Mouse (Mus musculus): ENCODE results near the gene Pdzd2.

The Pdzd2 gene

GRCm38 (mm10) chr15:12545671-12546070 lies 194.1 kb downstream of the Pdzd2 start:
- no peak for DNase-seq (ENCODE audit: extremely low read depth, insufficient read length, low spot score)

GRCm38 (mm10) chr15:12545220-12545619 lies 194.5 kb downstream of the Pdzd2 start:
- no peak for DNase-seq (ENCODE audit: extremely low read depth, insufficient read length, low spot score)

DNA sequence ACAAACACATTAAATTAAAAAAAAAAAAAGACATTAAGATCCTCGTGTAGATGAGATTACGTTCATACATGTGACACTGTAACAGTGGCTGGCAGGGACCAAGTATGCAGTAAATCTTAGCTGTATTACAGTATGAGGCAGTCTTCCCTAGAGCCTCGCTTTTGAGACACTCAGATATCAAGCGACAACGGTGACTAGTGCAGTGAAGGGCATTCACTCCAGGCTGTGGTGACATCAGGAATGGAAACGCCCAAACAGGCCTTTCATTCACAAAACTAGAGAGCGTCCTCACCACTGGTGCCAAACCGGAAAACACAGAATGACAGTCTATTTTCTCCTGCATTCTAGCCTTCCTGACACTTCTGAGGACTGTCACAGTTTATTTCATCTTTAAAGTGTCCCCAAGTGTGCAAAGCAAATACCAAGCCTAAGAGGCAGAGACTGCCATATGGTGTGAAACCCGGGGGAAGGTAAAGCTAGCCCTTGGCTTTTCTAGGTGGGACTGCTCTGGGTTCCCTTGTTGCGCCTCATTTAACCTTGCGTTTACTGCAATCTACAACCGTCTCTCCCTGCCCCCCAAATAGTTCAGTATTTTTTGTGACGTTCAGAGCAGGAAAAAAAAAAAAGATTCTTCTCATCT lies 195.9 kb downstream of the Pdzd2 start:
- DNase-seq (ENCODE audit: extremely low read depth, insufficient read length, low spot score): no peak

GRCm38 (mm10) chr15:12542316-12542715 lies 197.4 kb downstream of the Pdzd2 start:
- no peak for DNase-seq (ENCODE audit: extremely low read depth, insufficient read length, low spot score)

GRCm38 (mm10) chr15:12539618-12540302 lies 200.0 kb downstream of the Pdzd2 start:
- no peak for DNase-seq (ENCODE audit: extremely low read depth, insufficient read length, low spot score)

GRCm38 (mm10) chr15:12533254-12533653 lies 206.5 kb downstream of the Pdzd2 start:
- no peak for DNase-seq (ENCODE audit: extremely low read depth, insufficient read length, low spot score)

GRCm38 (mm10) chr15:12532568-12532967 lies 207.2 kb downstream of the Pdzd2 start:
- DNase-seq (ENCODE audit: extremely low read depth, insufficient read length, low spot score): no peak

- DNase-seq (ENCODE audit: extremely low read depth, insufficient read length, low spot score): no peak
Observed at GRCm38 (mm10) chr15:12522810-12523209, 216.9 kb downstream of the Pdzd2 start.

DNA sequence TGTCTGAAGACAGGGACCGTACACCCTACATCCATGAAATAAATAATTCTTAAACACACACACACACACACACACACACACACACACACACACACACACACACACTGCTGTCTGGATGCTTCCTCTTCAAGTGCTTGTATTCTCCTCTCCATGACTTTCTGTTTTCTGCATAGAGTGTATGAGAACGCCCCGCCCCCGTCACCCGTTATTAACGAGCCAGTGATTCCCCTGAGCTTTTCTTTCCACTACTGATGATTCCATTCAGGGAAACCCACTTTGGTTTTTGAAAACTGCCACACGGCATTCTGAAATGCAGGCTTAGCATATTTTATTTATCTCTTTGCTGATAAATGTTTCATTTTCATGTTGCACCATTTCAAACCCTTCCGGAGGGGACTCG lies 219.4 kb downstream of the Pdzd2 start:
- DNase-seq (ENCODE audit: extremely low read depth, insufficient read length, low spot score): no peak

DNA sequence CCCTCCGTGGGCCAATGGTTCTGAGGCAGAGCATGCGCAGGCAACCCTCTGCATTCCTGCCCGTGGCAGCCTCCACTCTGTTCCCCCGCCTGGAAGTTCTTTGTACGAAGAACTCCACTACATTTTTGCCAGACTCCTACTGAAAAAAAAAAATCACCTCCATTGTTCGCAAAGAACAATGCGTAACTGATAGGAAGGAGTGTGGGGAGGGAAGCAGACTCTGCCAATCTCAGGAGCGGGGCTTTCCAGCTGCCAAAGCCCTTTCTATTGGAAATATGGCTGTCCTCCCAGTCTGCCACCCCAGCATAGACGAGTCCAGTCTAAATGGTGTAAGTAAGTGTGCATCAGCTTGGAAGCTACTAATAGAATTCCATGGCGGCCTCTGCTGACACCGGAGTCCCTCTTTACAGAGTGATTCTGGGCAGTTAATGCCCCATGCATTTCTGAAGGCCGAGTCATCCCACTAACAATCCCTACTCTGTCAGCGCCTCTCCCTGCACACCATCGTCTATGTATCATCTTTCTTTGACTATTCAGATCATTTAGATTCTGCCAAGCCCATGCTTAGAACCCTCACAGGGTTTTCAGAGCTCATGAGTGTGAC lies 221.3 kb downstream of the Pdzd2 start:
- DNase-seq (ENCODE audit: extremely low read depth, insufficient read length, low spot score): peak; percentile 13

- DNase-seq (ENCODE audit: extremely low read depth, insufficient read length, low spot score): no peak
Observed at GRCm38 (mm10) chr15:12517314-12517813, 222.4 kb downstream of the Pdzd2 start.

GRCm38 (mm10) chr15:12515272-12515844 lies 224.4 kb downstream of the Pdzd2 start:
- DNase-seq (ENCODE audit: extremely low read depth, insufficient read length, low spot score): no peak

- DNase-seq (ENCODE audit: extremely low read depth, insufficient read length, low spot score): no peak
Observed at GRCm38 (mm10) chr15:12513526-12513925, 226.2 kb downstream of the Pdzd2 start.

GRCm38 (mm10) chr15:12508765-12509377 lies 230.9 kb downstream of the Pdzd2 start:
- DNase-seq (ENCODE audit: extremely low read depth, insufficient read length, low spot score): no peak

DNA sequence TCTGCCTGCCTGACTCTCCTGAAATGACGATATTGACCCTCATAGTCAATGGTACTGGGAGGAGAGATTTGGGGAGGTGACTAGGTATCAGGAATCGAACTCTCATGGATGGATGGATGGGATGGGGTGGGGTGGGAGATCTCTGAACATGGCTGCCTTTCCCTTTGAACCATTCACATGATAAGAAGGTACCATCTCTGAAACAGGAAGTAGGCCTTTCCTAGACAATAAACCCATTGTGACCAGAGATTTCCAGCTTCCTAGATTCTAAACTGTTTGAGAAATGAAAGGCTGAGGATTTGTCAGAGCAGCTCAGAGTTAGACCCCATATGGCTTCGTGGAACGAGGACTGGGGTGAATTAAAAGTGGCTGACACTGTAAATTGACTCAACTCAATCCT lies 232.2 kb downstream of the Pdzd2 start:
- DNase-seq (ENCODE audit: extremely low read depth, insufficient read length, low spot score): no peak

DNA sequence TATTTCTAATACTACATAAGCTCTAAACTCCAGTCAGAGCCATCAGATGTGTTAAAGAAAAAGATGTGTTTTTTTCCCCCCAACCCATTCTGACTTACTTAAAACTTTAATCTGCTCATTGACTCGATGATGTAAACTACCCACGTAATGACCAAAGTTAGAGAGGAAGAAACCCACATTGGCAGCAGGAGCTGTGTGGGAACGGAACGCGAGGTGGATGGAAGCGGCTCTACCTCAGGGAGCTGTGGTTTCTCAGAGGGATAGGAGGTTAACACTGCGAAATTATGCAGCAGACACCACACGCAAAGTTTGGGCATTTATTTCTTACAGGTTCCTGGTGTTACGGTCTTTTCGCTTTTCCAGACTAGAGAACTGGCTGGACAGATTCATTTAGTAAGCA lies 233.2 kb downstream of the Pdzd2 start:
- no peak for DNase-seq (ENCODE audit: extremely low read depth, insufficient read length, low spot score)

- no peak for DNase-seq (ENCODE audit: extremely low read depth, insufficient read length, low spot score)
Observed at GRCm38 (mm10) chr15:12506085-12506484, 233.6 kb downstream of the Pdzd2 start.

DNA sequence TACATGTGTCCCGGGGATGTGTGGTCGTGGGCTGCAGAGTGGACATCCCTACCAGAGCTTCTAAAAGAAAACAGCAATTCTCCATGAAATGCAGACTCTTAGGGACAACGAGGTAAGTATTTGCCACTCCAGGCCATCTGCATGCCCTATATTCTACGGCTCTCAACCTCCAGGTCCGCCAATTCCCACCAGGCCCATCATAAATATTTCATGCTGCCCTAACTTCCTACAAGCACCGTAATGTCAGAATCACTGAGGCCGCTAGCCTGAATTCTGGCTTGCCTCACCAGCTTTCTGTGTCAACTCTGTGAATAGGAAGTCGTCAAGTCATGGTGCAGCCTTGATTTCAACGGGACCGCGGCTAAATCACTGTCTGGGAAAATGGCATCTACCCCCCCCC lies 234.2 kb downstream of the Pdzd2 start:
- DNase-seq (ENCODE audit: extremely low read depth, insufficient read length, low spot score): no peak

GRCm38 (mm10) chr15:12503907-12504306 lies 235.8 kb downstream of the Pdzd2 start:
- no peak for DNase-seq (ENCODE audit: extremely low read depth, insufficient read length, low spot score)

DNA sequence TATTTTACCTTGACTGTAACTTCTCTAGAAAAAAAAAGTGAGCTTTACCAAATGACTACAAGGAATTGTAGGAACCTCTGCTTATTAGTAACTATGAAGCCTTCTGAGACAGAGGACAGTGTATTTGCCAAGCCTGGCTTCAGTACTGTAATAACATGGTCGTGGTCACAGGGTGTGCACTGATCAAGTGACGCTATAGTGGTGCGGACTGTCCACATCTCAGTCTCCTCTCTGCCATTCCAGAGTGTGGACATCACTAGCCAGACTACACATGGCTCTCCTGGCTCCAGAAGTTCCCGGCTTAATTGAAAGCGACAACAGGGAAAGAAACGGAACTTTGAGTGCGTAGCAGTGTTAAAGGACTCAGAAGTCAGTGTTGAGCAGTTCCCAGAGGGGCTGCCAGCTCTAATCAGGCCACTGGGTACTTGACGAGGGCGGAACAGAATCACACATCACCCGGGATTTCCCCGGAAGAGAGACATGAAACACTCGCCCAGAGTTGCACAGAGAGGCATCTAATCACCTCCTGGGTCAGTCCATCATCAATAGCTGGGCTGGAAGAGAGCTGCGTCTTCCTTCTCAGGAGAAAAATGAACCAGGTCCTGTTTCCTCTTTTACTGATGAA lies 237.7 kb downstream of the Pdzd2 start:
- no peak for DNase-seq (ENCODE audit: extremely low read depth, insufficient read length, low spot score)

GRCm38 (mm10) chr15:12500674-12501073 lies 239.1 kb downstream of the Pdzd2 start:
- DNase-seq (ENCODE audit: extremely low read depth, insufficient read length, low spot score): no peak
